Mouse (Mus musculus) gastrocnemius, postnatal 25 days (tissue): Measurements from ENCODE around the gene Gm11627. TPM values are rescaled to one million over a fixed set of nuclear protein-coding genes. Genes with fewer than 3 reads are reported as not detected.
"Not testable (repeated sequence)": the region's sequence is repeated elsewhere in the genome, so short reads cannot be mapped to it uniquely, and the experiment has no call there.

Experiments
- DNase-seq: peaks from one replicate; pipeline ENCODE4 v3.0.0; 2022
- long read RNA-seq, 2 experiments: library from polyadenylated mRNA; stranded (forward); transcript quantifications; one replicate each; pipeline ENCODE4 v2.0.0; 2021
- total RNA-seq, 2 experiments: library from RNA; stranded (reverse); gene quantifications; 1 replicate in 1 of 2; 2 replicates in 1 of 2; pipeline ENCODE4 v1.2.3; 2021

Gm11627 gene
- under 1 TPM in 1 of 2 experiments, not detected in 1; 0.43 TPM for total RNA-seq
- long read RNA-seq, experiment 1, partial matches to known transcripts, result 0 of 1 reads
- long read RNA-seq, experiment 1, other reads (novel, unspliced or antisense), result 0 of 1 reads
- long read RNA-seq, experiment 2, result 0 reads

DNA sequence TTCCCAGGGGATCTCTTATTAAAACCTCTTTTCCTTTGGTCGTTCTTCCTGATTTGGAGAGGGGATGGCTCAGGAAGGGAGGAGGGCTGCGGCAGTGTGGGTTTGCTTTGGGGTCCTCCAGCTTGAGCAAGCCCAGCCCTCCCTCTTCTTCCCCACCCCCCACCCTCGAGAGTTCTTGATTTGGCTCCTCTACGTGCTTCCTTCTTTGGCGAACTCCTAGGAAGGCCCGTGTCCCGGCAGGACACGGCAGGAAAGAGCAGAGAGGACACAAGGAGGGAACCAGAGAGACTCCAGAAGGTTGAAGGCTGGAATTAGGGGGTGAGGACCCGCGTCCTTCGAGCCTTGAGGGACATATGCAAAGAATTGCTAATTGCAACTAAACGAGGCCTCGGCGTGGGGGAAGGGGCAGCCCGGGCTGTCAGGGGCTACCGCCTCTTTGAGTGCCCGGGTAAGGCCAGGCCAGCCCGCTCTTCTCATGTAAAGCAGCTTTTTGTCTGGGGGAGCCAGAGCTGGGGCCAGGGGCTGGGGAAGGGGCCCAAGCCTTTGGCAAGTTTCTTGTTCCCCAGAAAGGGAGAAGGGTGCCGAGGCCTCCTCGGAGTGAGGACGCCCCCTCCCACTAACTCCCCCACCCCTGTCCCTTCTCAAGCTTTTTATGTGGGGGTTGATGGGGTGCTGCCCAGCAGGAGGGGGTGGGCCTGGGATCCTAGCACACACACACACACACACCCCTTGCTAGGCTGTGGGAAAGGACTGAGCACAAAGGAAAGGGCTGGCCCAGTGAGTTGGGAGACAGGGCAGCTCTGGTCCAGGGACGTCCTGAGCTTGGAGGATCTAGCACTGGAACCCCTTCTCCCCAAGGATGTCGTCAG lies at the start of gene Gm11627:
Gene Gm11627, minus strand, starts transcription at position 297 of the 869 bp plus-strand sequence.
- no peak for DNase-seq

GRCm38 (mm10) chr11:102628529-102628928 lies 49.3 kb upstream of the Gm11627 start:
- DNase-seq, result no peak

DNA sequence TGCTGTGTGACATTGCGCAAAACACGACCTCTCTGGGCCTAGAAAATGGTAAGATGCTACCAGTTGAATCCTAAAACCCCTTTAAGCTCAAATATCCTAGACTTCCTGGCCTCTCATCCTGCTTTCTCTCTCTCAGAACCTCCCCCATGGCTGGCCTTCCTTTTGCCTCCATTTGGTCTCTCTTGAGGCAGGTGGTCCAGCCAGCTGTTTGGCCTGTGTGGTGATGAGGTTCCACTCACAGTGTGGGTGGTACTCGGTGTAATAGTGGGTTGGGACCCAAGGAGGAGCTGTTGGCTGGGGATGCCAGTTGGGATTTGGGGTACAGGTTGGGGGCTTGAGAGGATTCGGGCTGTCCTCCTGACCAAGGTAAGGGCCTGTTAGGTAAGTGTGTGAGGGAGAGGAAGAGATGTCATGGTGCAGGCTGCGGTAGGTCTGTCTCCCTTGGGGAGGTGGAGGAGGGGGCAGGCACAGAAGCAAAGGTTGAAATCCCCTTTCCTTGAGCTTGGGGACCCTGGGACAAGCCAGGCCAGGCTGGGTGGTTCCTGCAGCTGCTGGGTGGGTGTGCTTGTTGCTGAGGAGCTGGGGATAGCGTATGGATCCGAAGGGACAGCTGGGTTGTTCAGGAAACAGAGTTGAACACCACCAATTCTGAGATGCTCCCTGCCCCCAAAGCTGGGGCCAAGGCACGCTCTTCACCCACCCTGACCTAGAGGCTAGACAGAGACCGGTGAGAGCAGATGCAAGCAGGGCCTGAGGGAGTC lies 48.1 kb upstream of the Gm11627 start:
- DNase-seq, result no peak

DNA sequence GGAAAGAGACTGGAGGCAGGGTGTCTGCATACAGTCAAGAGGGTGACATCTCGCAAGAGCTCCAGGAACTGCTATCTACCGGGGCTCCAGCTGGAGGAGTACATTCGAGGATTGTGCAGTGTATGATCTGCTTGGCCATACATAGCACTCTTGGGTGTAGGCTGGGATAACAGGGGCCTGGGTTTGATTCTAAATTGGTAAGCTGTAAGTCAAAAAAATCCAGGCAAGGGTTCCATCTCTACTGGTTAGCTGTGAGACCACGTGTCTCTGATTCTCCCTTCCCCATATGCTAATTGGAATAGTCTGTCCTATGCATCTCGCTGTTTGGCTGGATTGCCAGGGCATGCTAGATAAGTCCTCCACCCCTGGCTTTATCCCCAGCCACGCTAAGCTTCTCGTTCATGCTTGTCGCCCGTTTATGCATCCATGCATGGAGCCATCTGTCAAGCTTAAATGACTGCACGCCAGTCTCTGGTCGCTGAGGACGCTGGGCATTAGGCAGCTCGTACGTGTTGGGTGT lies 45.7 kb upstream of the Gm11627 start:
- DNase-seq, result no peak

DNA sequence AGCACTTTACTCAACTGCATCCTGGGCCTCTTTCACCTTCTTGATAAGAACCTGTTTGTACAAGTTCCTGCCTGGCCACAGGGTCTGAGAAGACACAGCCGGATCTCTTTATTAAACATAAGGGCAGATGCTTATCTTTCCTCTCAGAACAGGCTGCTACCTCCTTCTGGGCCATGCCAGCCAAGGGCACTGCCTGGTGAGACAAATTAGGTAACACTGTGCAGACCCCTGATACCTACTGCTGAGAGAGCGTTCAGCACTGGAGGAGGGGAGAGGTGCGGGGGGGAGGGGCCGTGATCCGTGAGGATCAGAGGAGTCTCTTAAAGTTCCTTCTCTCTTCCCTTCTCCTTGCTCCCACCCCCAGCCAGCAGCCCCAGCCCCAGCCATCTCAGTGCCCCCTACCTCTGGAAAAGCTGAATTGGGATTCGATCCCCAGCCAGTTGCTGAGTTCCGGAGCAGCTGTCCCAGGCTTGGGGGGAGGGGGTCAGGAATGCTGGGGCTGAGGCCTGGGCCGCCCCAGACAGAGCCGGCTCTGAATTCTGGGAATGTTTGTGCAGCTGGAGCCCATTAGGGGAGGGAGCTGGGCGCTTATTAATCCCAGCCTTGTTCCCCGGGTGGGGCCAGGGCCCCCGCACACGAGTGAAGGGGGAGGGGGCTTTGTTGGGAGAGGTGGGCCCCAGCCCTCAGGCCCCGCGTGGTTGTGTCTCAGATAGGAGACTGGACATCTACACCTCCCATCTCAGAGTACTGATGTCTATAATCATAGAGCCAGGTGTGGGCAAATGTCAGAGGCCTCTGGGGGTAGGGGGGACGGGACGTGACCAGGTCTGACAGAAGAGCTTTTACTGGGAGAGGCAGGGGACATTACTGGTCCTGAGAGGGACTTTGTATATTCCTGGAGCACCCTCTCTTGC lies 44.9 kb upstream of the Gm11627 start:
- peak; percentile 51 for DNase-seq

- DNase-seq, result no peak
These were observed 40.2 kb upstream of the Gm11627 start for GRCm38 (mm10) chr11:102619449-102619848.

GRCm38 (mm10) chr11:102611317-102611705 lies 32.0 kb upstream of the Gm11627 start:
- no peak for DNase-seq

DNA sequence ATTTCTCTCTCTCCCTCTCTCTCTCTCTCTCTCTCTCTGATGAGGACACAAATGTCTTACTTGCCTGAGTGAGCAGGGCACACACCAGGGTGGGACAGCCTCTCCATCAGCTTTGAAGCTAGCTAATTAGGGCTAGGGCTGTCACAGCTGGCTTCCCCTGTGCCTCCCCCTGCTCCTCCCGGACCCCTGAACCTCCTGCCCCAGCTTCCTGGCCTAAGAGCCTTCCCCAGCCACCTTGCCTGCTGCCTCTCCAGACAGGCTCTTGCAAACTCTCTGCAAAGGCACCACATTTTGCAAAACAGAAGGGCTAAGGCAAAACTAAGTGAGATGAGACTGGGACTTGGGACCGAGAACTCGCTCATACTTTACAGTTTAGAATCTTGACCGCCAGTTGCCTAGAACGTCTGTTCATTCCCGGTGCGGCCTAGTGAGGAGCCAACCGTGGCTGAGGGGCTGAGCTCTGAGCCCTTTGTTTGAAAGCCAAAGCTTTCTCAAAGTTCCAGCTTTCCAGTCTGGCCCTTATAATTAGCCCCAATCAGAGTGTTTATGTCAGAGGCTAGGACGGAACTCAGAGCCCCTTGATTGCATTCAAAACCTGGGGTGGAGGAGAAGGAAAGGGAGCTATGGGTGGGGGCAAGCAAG lies 31.5 kb upstream of the Gm11627 start:
- DNase-seq, result no peak

GRCm38 (mm10) chr11:102610260-102610659 lies 31.0 kb upstream of the Gm11627 start:
- DNase-seq, result no peak

DNA sequence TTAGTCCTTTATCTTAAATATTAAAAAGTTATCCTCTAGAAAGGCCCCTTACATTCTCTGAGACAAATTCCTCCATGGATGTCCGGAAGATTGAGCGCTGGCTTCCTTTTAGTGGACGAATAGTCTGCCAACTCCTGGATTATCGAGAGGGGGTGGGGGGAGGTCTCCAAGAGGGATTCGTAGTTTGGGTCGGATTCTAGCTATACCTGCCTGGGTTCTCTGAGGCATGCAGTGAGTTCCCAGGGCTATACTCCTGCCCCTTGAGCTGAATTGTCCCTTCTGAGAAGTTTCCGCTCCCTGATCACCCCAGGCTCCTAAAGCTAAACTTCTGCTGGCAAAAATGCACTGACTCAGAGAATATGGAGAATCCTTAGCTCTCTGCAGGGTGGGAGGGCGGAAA lies 30.2 kb upstream of the Gm11627 start:
- no peak for DNase-seq

- no peak for DNase-seq
These were observed 29.4 kb upstream of the Gm11627 start for GRCm38 (mm10) chr11:102608691-102609090.

DNA sequence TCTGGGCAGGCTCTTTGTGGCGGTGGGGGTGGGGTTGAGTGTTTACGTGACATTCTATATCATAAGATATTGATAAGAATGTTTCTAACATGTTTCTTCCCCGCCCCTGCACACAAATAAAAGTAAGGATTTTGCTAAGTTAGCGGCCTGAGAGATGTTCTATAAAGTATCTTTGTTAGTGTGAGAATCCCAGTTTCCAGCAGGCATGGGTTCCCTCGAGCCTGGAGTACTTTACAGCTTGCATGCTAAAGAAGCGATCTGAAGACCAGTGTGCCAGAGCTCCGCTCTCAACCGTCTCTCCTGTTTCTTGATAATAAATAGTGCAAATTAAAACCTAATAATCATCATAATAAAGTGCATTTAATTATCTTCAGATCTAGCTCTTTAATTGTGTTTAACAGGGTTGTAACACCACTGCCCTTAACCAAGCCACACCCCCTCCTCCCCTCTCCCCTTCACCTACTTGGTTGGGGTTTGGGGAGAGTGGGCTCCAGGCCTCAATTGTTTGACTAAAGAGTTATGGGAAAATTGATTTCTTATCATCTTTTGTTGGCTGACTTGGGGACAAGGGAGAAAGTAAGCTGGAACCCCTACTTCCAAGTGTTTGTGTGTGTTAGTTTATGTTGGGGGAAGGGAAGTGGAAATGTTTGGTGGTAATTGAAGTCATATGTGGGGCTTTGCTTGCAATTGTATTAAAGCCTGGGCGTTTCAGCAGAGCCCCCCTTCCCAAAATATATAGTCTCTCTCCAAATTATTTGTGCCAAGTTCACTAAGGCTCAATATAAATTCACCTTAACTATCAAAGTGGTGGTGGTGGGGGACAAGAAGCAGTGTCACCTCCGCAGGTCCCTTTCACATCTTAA lies 28.7 kb upstream of the Gm11627 start:
- no peak for DNase-seq

GRCm38 (mm10) chr11:102607201-102607600 lies 27.9 kb upstream of the Gm11627 start:
- DNase-seq, result not testable (repeated sequence)

GRCm38 (mm10) chr11:102606751-102607171 lies 27.5 kb upstream of the Gm11627 start:
- no peak for DNase-seq

GRCm38 (mm10) chr11:102605553-102606416 lies 26.5 kb upstream of the Gm11627 start:
- DNase-seq, result no peak

DNA sequence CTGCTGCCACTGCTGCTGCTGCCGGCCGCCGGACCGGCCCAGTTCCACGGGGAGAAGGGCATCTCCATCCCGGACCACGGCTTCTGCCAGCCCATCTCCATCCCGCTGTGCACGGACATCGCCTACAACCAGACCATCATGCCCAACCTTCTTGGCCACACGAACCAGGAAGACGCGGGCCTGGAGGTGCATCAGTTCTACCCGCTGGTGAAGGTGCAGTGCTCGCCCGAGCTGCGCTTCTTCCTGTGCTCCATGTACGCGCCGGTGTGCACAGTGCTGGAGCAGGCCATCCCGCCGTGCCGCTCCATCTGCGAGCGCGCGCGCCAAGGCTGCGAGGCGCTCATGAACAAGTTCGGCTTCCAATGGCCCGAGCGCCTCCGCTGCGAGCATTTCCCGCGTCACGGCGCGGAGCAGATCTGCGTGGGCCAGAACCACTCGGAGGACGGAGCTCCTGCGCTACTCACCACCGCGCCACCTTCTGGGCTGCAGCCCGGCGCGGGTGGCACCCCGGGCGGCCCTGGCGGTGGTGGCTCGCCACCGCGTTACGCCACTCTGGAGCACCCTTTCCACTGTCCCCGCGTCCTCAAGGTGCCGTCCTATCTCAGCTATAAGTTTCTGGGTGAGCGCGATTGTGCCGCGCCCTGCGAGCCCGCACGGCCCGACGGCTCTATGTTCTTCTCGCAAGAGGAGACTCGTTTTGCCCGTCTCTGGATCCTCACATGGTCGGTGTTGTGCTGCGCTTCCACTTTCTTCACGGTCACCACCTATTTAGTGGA lies 25.7 kb upstream of the Gm11627 start:
- DNase-seq, result peak; percentile 15

- DNase-seq, result peak; percentile 90
These were observed 24.8 kb upstream of the Gm11627 start, which contains the start of gene Fzd2 for GRCm38 (mm10) chr11:102604010-102604584. Gene Fzd2, plus strand, starts transcription at chr11:102604396.

- DNase-seq, result peak; percentile 31
These were observed 24.2 kb upstream of the Gm11627 start for GRCm38 (mm10) chr11:102603496-102603850.
